Mouse (Mus musculus) hindbrain, embryonic 13.5 days (tissue): ENCODE measurements around the gene Inpp5d. TPM values are rescaled to one million over a fixed set of nuclear protein-coding genes. Genes with fewer than 3 reads are reported as not detected.

Experiments used
- ATAC-seq: fragments of 200-750 bp; cut with Nextera tagmentation; 2 replicates; pipeline ENCODE4 v1.8.0; 2017; ENCODE audit warnings: moderate TSS enrichment; ENCODE audit not compliant: low FRiP score
- H3K27ac ChIP-seq: fragments of 300-500 bp; sonication (generic); 2 replicates; pipeline ENCODE4 v1.5.1; 2015; ENCODE audit warnings: inconsistent platforms, mild to moderate bottlenecking, moderate library complexity
- H3K27me3 ChIP-seq: fragments of 300-500 bp; sonication (generic); 2 replicates; pipeline ENCODE4 v1.6.1; 2015; ENCODE audit warnings: mild to moderate bottlenecking, inconsistent platforms
- H3K36me3 ChIP-seq: fragments of 300-500 bp; sonication (generic); 2 replicates; pipeline ENCODE4 v1.6.1; 2015; ENCODE audit warnings: mild to moderate bottlenecking, inconsistent platforms
- H3K4me1 ChIP-seq: fragments of 300-500 bp; sonication (generic); replicated peaks from 2 replicates; pipeline ENCODE4 v1.6.1; 2015; ENCODE audit warnings: inconsistent platforms
- H3K4me2 ChIP-seq: fragments of 300-500 bp; sonication (generic); 2 replicates; pipeline ENCODE4 v1.6.1; 2015; ENCODE audit warnings: inconsistent platforms, mild to moderate bottlenecking, moderate library complexity
- H3K4me3 ChIP-seq: fragments of 300-500 bp; sonication (generic); 2 replicates; pipeline ENCODE4 v1.5.1; 2015; ENCODE audit warnings: mild to moderate bottlenecking, inconsistent platforms
- H3K9ac ChIP-seq: fragments of 300-500 bp; sonication (generic); 2 replicates; pipeline ENCODE4 v1.6.1; 2015; ENCODE audit warnings: mild to moderate bottlenecking, inconsistent platforms
- H3K9me3 ChIP-seq: fragments of 300-500 bp; sonication (generic); 2 replicates; pipeline ENCODE4 v1.6.1; 2016; ENCODE audit warnings: inconsistent platforms
- WGBS: fragments of 180-500 bp; shearing (Covaris S2); methylation state at CpG from one replicate; pipeline ENCODE4 v1.1.7; 2015; 5-methylcytosine and 5-hydroxymethylcytosine counted together
- polyA plus RNA-seq: library from polyadenylated mRNA; unstranded; fragments of >200 nt; fragmentation: Nextera tagmentation; extraction: Ambion mirVana; gene quantifications from 2 replicates; pipeline ENCODE4 v1.2.1, GENCODE M21; 2015

Gene Inpp5d
- polyA plus RNA-seq, result 4.0 and 4.1 TPM in 2 replicates

- WGBS, result 83% methylated on average over 12 of the region's 12 CpGs
- no peak within 1 kb of the TSS for H3K9ac ChIP-seq
- H3K27ac ChIP-seq, result no peak within 1 kb of the TSS
- no peak for ATAC-seq
- no peaks in the 10 kb centered on the region for H3K4me1 ChIP-seq
- H3K9me3 ChIP-seq, result 0 out of 2 replicates have a peak, but pooled peaks cover 4% of the 10 kb centered on the region
- peak within 1 kb of the TSS; percentile 3; the same call in 1 of the 2 replicates for H3K4me3 ChIP-seq
- no peaks in the 10 kb centered on the region for H3K36me3 ChIP-seq
- peak within 1 kb of the TSS; percentile 25; the same call in 1 of the 2 replicates for H3K4me2 ChIP-seq
- no peaks in the 10 kb centered on the region for H3K27me3 ChIP-seq
These were observed at the start of gene Inpp5d for GRCm38 (mm10) chr1:87620211-87620668. TSS of gene Inpp5d (plus strand) at chr1:87620312.

DNA sequence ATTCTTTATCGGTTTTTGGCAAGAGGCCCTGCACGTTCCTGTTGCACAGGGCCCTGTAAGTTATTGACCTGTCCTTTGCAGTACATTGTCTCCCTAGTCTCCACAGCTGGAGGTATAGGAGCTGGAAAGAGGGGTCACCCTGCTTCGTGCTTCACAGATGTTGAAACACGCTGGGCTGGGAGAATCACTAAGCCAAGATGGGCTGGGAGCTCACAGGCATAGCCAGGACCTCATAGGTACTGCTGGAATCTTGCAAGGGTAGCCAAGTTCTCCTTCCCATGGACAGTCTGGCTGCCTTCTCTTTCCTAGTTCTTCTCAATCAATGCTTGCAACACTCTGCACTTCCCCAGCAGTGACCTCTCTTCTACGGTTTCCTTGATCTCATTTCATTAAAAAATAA is 46.9 kb upstream of the Inpp5d start:
- Histone ChIP-seq H3K4me3 (no peak overlapping the region), H3K9ac (no peak overlapping the region), H3K27me3 (peaks cover 16% of the 10 kb centered on the region), H3K4me1 (peaks cover 20% of the 10 kb centered on the region), H3K27ac (no peak overlapping the region), H3K4me2 (no peak overlapping the region), H3K9me3 (no peaks in the 10 kb centered on the region), H3K36me3 (no peaks in the 10 kb centered on the region)
- no peak for ATAC-seq
- 81% methylated on average over 5 of the region's 5 CpGs for WGBS

DNA sequence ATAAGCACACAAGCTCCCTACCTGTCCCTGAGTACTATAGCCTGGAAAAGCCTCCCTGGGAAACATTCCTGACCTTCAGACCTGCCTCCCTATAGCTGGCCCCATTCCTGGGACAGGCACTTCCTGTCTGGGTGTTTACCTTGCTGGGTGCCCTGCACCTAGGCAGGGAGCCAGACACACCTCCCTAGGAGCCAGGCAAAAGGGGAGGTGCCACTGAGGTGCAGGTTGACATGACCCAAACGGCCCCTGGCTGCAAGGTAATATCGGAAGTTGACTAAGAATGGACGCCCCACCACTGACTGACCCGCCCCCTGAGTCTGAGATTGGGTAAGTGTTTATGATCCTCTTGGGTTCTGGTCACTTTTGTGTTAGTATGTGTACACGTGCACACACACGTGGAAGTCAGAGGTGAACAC is 46.3 kb upstream of the Inpp5d start, which contains the start of gene Ngef:
TSS of gene Ngef (minus strand) at position 71 of the 416 bp plus-strand sequence.
- H3K4me1 ChIP-seq, result peaks cover 20% of the 10 kb centered on the region
- H3K9me3 ChIP-seq, result no peaks in the 10 kb centered on the region
- peak within 1 kb of the TSS; percentile 76 for H3K27ac ChIP-seq
- H3K27me3 ChIP-seq, result peaks cover 16% of the 10 kb centered on the region
- peak; percentile 33 for ATAC-seq
- H3K4me3 ChIP-seq, result no peak within 1 kb of the TSS
- H3K9ac ChIP-seq, result no peak within 1 kb of the TSS
- 71% methylated on average over 6 of the region's 6 CpGs for WGBS
- no peaks in the 10 kb centered on the region for H3K36me3 ChIP-seq
- no peak within 1 kb of the TSS for H3K4me2 ChIP-seq

- H3K9ac ChIP-seq, result no peak overlapping the region
- peak; percentile 90 for ATAC-seq
- H3K36me3 ChIP-seq, result no peaks in the 10 kb centered on the region
- H3K27me3 ChIP-seq, result peaks cover 16% of the 10 kb centered on the region
- no peak overlapping the region for H3K4me3 ChIP-seq
- peak overlapping the region; percentile 76 for H3K27ac ChIP-seq
- H3K9me3 ChIP-seq, result no peaks in the 10 kb centered on the region
- no peak overlapping the region for H3K4me2 ChIP-seq
- H3K4me1 ChIP-seq, result peaks cover 20% of the 10 kb centered on the region
- 34% methylated on average over 6 of the region's 6 CpGs for WGBS
These were observed 45.8 kb upstream of the Inpp5d start for GRCm38 (mm10) chr1:87574353-87574752.

- no peak overlapping the region for H3K4me2 ChIP-seq
- peak overlapping the region; percentile 76 for H3K27ac ChIP-seq
- no peaks in the 10 kb centered on the region for H3K36me3 ChIP-seq
- H3K4me1 ChIP-seq, result peaks cover 20% of the 10 kb centered on the region
- 45% methylated on average over 7 of the region's 7 CpGs for WGBS
- no peak overlapping the region for H3K4me3 ChIP-seq
- ATAC-seq, result peak; percentile 87
- H3K9ac ChIP-seq, result no peak overlapping the region
- H3K27me3 ChIP-seq, result peaks cover 16% of the 10 kb centered on the region
- no peaks in the 10 kb centered on the region for H3K9me3 ChIP-seq
These were observed 45.3 kb upstream of the Inpp5d start for GRCm38 (mm10) chr1:87574785-87575184.

DNA sequence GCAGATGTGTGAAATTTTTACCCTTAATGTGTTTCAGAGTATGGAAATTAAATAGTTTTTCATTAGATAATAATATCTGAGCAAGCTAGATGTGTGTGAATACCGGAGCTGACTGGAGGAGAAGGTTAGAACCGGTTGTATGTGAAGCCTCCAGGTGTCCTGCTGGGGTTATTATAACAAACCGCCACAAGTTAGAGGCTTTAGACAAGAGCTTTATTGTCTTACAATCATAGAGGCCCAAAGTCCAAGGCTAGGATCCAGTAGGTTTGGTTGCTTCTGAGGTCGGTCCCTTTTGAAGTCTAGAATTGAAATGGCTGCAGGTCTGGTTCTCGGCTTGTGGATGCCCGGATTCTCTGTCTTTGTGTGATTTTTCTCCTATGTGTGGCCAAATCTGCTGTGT is 41.1 kb upstream of the Inpp5d start:
- H3K9ac ChIP-seq, result no peak overlapping the region
- 80% methylated on average over 6 of the region's 6 CpGs for WGBS
- H3K4me2 ChIP-seq, result no peak overlapping the region
- H3K4me3 ChIP-seq, result no peak overlapping the region
- H3K27ac ChIP-seq, result no peak overlapping the region
- H3K9me3 ChIP-seq, result no peaks in the 10 kb centered on the region
- H3K4me1 ChIP-seq, result peaks cover 21% of the 10 kb centered on the region
- H3K27me3 ChIP-seq, result peaks cover 14% of the 10 kb centered on the region
- ATAC-seq, result no peak
- H3K36me3 ChIP-seq, result no peaks in the 10 kb centered on the region

DNA sequence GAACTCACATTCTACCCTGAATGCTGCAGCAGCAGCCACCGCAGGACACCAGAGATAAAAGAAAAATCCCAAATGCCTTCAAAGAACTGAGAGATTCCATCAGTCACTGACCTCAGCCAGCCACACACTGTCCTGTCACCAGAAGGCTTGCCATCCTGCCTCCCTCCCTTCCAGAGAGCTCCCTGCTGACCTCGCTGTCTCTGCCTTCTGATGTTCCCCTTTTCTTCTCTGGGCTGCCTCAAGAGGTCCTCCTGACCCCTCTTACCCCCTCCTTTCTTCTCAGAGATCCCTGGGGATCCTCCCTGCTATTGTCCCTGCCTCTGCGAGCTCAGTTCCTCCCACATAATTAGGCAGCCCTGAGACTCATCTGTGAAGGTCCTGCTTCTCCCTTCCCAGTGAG is 39.3 kb upstream of the Inpp5d start:
- Histone ChIP-seq H3K27me3 (peaks cover 16% of the 10 kb centered on the region), H3K9ac (no peak overlapping the region), H3K4me3 (no peak overlapping the region), H3K36me3 (no peaks in the 10 kb centered on the region), H3K4me2 (no peak overlapping the region), H3K27ac (no peak overlapping the region), H3K9me3 (no peaks in the 10 kb centered on the region), H3K4me1 (peaks cover 5% of the 10 kb centered on the region; the same call in 1 of the 2 replicates)
- 4% methylated on average over 3 of the region's 3 CpGs for WGBS
- no peak for ATAC-seq

- ATAC-seq, result no peak
- no peak overlapping the region for H3K4me2 ChIP-seq
- no peaks in the 10 kb centered on the region for H3K4me1 ChIP-seq
- 91% methylated on average over 7 of the region's 7 CpGs for WGBS
- no peak overlapping the region for H3K27ac ChIP-seq
- H3K4me3 ChIP-seq, result no peak overlapping the region
- H3K27me3 ChIP-seq, result 0 out of 2 replicates have a peak, but pooled peaks cover under 1% of the 10 kb centered on the region
- H3K36me3 ChIP-seq, result no peaks in the 10 kb centered on the region
- H3K9ac ChIP-seq, result no peak overlapping the region
- H3K9me3 ChIP-seq, result no peaks in the 10 kb centered on the region
These were observed 30.9 kb upstream of the Inpp5d start for GRCm38 (mm10) chr1:87589162-87589561.

DNA sequence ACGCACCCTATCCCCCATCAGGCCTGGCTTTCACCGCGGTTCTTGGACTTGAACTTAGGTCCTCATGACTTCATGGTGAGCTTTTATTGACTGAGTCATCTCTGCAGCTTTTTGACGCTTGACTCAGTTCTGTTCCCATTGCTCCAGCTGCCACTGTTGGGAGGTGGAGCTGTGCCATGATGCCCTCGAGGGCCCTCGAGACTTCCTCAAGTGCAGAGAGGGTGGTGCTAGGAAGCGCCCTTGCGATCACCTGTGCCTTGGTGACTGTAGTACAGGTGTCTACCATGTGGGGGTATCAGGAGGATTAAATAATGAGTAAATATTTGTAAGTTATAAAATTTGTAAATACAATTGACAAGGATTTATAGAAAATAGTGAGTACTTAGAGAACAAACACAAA is 30.1 kb upstream of the Inpp5d start:
- H3K36me3 ChIP-seq, result no peaks in the 10 kb centered on the region
- WGBS, result 91% methylated on average over 8 of the region's 8 CpGs
- H3K4me1 ChIP-seq, result no peaks in the 10 kb centered on the region
- no peak overlapping the region for H3K4me2 ChIP-seq
- no peak overlapping the region for H3K4me3 ChIP-seq
- H3K27ac ChIP-seq, result no peak overlapping the region
- H3K9me3 ChIP-seq, result no peaks in the 10 kb centered on the region
- H3K27me3 ChIP-seq, result no peaks in the 10 kb centered on the region
- no peak overlapping the region for H3K9ac ChIP-seq
- ATAC-seq, result no peak

GRCm38 (mm10) chr1:87594261-87594660 is 25.9 kb upstream of the Inpp5d start:
- Histone ChIP-seq H3K9me3 (no peaks in the 10 kb centered on the region), H3K36me3 (no peaks in the 10 kb centered on the region), H3K27me3 (no peaks in the 10 kb centered on the region), H3K4me2 (no peak overlapping the region), H3K27ac (no peak overlapping the region), H3K4me3 (no peak overlapping the region), H3K9ac (no peak overlapping the region), H3K4me1 (no peaks in the 10 kb centered on the region)
- ATAC-seq, result no peak
- WGBS, result 80% methylated on average over 3 of the region's 3 CpGs

- Histone ChIP-seq H3K4me1 (no peaks in the 10 kb centered on the region), H3K27ac (no peak overlapping the region), H3K9me3 (no peaks in the 10 kb centered on the region), H3K27me3 (no peaks in the 10 kb centered on the region), H3K9ac (no peak overlapping the region), H3K4me2 (no peak overlapping the region), H3K36me3 (no peaks in the 10 kb centered on the region), H3K4me3 (no peak overlapping the region)
- 95% methylated on average over 10 of the region's 10 CpGs for WGBS
- ATAC-seq, result no peak
These were observed 25.4 kb upstream of the Inpp5d start for GRCm38 (mm10) chr1:87594671-87595070.

GRCm38 (mm10) chr1:87600533-87600932 is 19.6 kb upstream of the Inpp5d start:
- 84% methylated on average over 7 of the region's 7 CpGs for whole genome bisulfite sequencing

GRCm38 (mm10) chr1:87601801-87602200 is 18.3 kb upstream of the Inpp5d start:
- Histone ChIP-seq H3K4me3 (no peak overlapping the region), H3K4me1 (no peaks in the 10 kb centered on the region), H3K27me3 (no peaks in the 10 kb centered on the region), H3K4me2 (no peak overlapping the region), H3K36me3 (no peaks in the 10 kb centered on the region), H3K9ac (no peak overlapping the region), H3K9me3 (no peaks in the 10 kb centered on the region), H3K27ac (no peak overlapping the region)
- WGBS, result 77% methylated on average over 2 of the region's 2 CpGs
- no peak for ATAC-seq

More at GRCm38 (mm10) chr1:87600533-87600932, 19.6 kb upstream of the Inpp5d start:
- H3K9me3 ChIP-seq, result no peaks in the 10 kb centered on the region
- H3K4me2 ChIP-seq, result no peak overlapping the region
- H3K4me1 ChIP-seq, result no peaks in the 10 kb centered on the region
- ATAC-seq, result no peak
- H3K36me3 ChIP-seq, result no peaks in the 10 kb centered on the region
- no peaks in the 10 kb centered on the region for H3K27me3 ChIP-seq
- no peak overlapping the region for H3K9ac ChIP-seq
- H3K4me3 ChIP-seq, result no peak overlapping the region
- H3K27ac ChIP-seq, result no peak overlapping the region
